Mouse (Mus musculus) kidney, adult 9 months (tissue): ENCODE data around the gene Nsun4.

ENCODE experiments used
- DNase-seq: peaks from one replicate; pipeline ENCODE4 v3.0.0; 2022

The Nsun4 gene

GRCm38 (mm10) chr4:116053399-116053961 lies at the start of gene Nsun4:
Gene Nsun4 (minus strand): TSS chr4:116053876.
- DNase-seq, result peak; percentile 95

GRCm38 (mm10) chr4:116100959-116101358 lies 47.3 kb upstream of the Nsun4 start:
- DNase-seq, result no peak

- no peak for DNase-seq
Measured at GRCm38 (mm10) chr4:116097211-116097610, 43.5 kb upstream of the Nsun4 start.

- DNase-seq, result no peak
Measured at GRCm38 (mm10) chr4:116096291-116096690, 42.6 kb upstream of the Nsun4 start.

- DNase-seq, result no peak
Measured at GRCm38 (mm10) chr4:116088510-116089249, 35.0 kb upstream of the Nsun4 start.

GRCm38 (mm10) chr4:116077240-116078095 lies 23.8 kb upstream of the Nsun4 start:
- peak; percentile 29 for DNase-seq

GRCm38 (mm10) chr4:116076369-116077231 lies 22.9 kb upstream of the Nsun4 start:
- peak; percentile 40 for DNase-seq

GRCm38 (mm10) chr4:116075631-116076368 lies 22.1 kb upstream of the Nsun4 start:
- DNase-seq, result peak; percentile 72

GRCm38 (mm10) chr4:116074861-116075620 lies 21.4 kb upstream of the Nsun4 start, which contains the start of the genes Uqcrh and Lrrc41:
Gene Uqcrh (minus strand): TSS chr4:116075071.
Gene Lrrc41 (plus strand): TSS chr4:116075269.
- peak; percentile 97 for DNase-seq

GRCm38 (mm10) chr4:116074145-116074675 lies 20.5 kb upstream of the Nsun4 start:
- DNase-seq, result peak; percentile 29

- DNase-seq, result peak; percentile 36
Measured at GRCm38 (mm10) chr4:116073146-116073545, 19.5 kb upstream of the Nsun4 start.

GRCm38 (mm10) chr4:116070116-116070515 lies 16.4 kb upstream of the Nsun4 start:
- DNase-seq, result no peak

GRCm38 (mm10) chr4:116063855-116064254 lies 10.2 kb upstream of the Nsun4 start:
- no peak for DNase-seq

GRCm38 (mm10) chr4:116059012-116059726 lies 5.5 kb upstream of the Nsun4 start:
- no peak for DNase-seq

GRCm38 (mm10) chr4:116057559-116057958 lies 3.9 kb upstream of the Nsun4 start:
- DNase-seq, result no peak

GRCm38 (mm10) chr4:116052526-116053293 lies 966 bp downstream of the Nsun4 start:
- peak; percentile 76 for DNase-seq

GRCm38 (mm10) chr4:116049211-116049610 lies 4.5 kb downstream of the Nsun4 start:
- DNase-seq, result no peak

GRCm38 (mm10) chr4:116048130-116048920 lies 5.4 kb downstream of the Nsun4 start:
- DNase-seq, result no peak
